Mouse (Mus musculus): ENCODE measurements around the gene Hspa13. TPM values are rescaled to one million over a fixed set of nuclear protein-coding genes. Genes with fewer than 3 reads are reported as not detected.
A peak's percentile ranks its signal among the peaks of the same experiment; 100 is the strongest.

Hspa13 gene
- 39.5 and 40.2 TPM in 2 replicates for polyA plus RNA-seq (2015; fragmentation: Nextera tagmentation; extraction: Ambion mirVana)

GRCm38 (mm10) chr16:75766388-75767249 is at the start of gene Hspa13:
Gene Hspa13, minus strand, starts transcription at chr16:75767104.
- H3K36me3 ChIP-seq = peaks cover 28% of the 10 kb centered on the region
- peaks cover 23% of the 10 kb centered on the region for H3K4me1 ChIP-seq (replicated peaks)
- under 1% methylated on average over 51 of the region's 51 CpGs for WGBS
- no peaks in the 10 kb centered on the region for H3K27me3 ChIP-seq
- H3K27ac ChIP-seq (replicated peaks) = peak within 1 kb of the TSS; percentile 80
- H3K9ac ChIP-seq = peak within 1 kb of the TSS; percentile 80
- H3K4me3 ChIP-seq = peak within 1 kb of the TSS; percentile 75
- H3K9me3 ChIP-seq = no peaks in the 10 kb centered on the region
- peak within 1 kb of the TSS; percentile 65 for H3K4me2 ChIP-seq
- peak; percentile 99 for ATAC-seq (ENCODE audit: low FRiP score, low read depth)

GRCm38 (mm10) chr16:75779271-75779670 is 12.4 kb upstream of the Hspa13 start:
- 41% methylated on average over 1 of the region's 1 CpGs for WGBS
- H3K4me3 ChIP-seq = no peak overlapping the region

GRCm38 (mm10) chr16:75773222-75773621 is 6.3 kb upstream of the Hspa13 start:
- H3K36me3 ChIP-seq = no peaks in the 10 kb centered on the region
- H3K9me3 ChIP-seq = no peaks in the 10 kb centered on the region
- H3K4me2 ChIP-seq = no peak overlapping the region
- H3K4me3 ChIP-seq = no peak overlapping the region
- H3K9ac ChIP-seq = no peak overlapping the region
- no peak for ATAC-seq (ENCODE audit: low FRiP score, low read depth)
- H3K27me3 ChIP-seq = no peaks in the 10 kb centered on the region
- no peaks in the 10 kb centered on the region for H3K4me1 ChIP-seq (replicated peaks)
- WGBS = 87% methylated on average over 10 of the region's 10 CpGs
- H3K27ac ChIP-seq (replicated peaks) = no peak overlapping the region

More at GRCm38 (mm10) chr16:75779271-75779670, 12.4 kb upstream of the Hspa13 start:
- H3K27me3 ChIP-seq = no peaks in the 10 kb centered on the region
- ATAC-seq (ENCODE audit: low FRiP score, low read depth) = no peak
- H3K27ac ChIP-seq (replicated peaks) = no peak overlapping the region
- H3K4me2 ChIP-seq = no peak overlapping the region
- H3K4me1 ChIP-seq (replicated peaks) = no peaks in the 10 kb centered on the region
- no peaks in the 10 kb centered on the region for H3K36me3 ChIP-seq
- no peaks in the 10 kb centered on the region for H3K9me3 ChIP-seq
- H3K9ac ChIP-seq = no peak overlapping the region

DNA sequence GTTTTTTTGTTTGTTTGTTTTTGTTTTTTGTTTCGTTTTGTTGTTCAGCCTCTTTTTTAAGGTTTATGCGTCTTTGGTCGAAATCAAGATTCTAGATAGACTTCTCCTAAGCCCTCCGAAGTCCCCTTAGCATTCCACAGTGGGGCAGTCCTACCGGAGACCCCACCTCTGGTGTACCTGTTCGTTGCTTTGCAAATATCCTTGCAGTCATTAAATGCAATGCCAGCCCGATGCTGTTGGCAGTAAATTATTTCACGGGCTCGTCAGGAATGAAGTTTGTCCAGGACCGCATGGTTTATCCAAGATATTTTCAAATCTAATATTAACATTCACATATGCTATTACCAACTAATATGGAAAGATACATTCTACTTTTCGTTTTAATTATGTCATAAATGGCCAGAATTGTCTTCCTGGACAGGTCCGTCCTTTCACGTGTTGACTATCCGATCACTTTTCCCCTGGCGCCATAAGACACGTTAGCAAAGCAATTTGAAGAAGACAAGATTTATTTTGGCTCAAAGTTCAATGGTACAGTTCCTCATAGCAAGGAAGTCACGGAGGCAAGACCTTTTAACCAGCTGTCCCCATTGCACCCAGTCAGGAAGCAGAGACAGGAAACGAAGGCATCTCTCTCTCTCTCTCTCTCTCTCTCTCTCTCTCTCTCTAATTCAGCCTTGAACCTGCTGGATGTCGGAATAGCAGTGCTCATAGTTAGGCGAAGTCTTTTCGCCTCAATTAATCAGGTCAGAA is 522 bp upstream of the Hspa13 start:
- no peaks in the 10 kb centered on the region for H3K27me3 ChIP-seq
- peaks cover 24% of the 10 kb centered on the region for H3K36me3 ChIP-seq
- H3K4me1 ChIP-seq (replicated peaks) = peaks cover 23% of the 10 kb centered on the region
- H3K9me3 ChIP-seq = no peaks in the 10 kb centered on the region
- peak overlapping the region; percentile 65 for H3K4me2 ChIP-seq
- WGBS = 22% methylated on average over 21 of the region's 21 CpGs
- peak overlapping the region; percentile 75 for H3K4me3 ChIP-seq
- peak; percentile 73 for ATAC-seq (ENCODE audit: low FRiP score, low read depth)
- peak overlapping the region; percentile 80 for H3K27ac ChIP-seq (replicated peaks)
- H3K9ac ChIP-seq = peak overlapping the region; percentile 40

GRCm38 (mm10) chr16:75752876-75753275 is 14.0 kb downstream of the Hspa13 start:
- Histone ChIP-seq H3K4me2 (no peak overlapping the region), H3K9ac (no peak overlapping the region), H3K27ac (replicated peaks) (no peak overlapping the region), H3K36me3 (peaks cover 30% of the 10 kb centered on the region), H3K4me1 (replicated peaks) (no peaks in the 10 kb centered on the region), H3K4me3 (no peak overlapping the region), H3K27me3 (no peaks in the 10 kb centered on the region), H3K9me3 (0 out of 2 replicates have a peak, but pooled peaks cover 4% of the 10 kb centered on the region)
- ATAC-seq (ENCODE audit: low FRiP score, low read depth) = no peak
- 79% methylated on average over 1 of the region's 1 CpGs for WGBS

DNA sequence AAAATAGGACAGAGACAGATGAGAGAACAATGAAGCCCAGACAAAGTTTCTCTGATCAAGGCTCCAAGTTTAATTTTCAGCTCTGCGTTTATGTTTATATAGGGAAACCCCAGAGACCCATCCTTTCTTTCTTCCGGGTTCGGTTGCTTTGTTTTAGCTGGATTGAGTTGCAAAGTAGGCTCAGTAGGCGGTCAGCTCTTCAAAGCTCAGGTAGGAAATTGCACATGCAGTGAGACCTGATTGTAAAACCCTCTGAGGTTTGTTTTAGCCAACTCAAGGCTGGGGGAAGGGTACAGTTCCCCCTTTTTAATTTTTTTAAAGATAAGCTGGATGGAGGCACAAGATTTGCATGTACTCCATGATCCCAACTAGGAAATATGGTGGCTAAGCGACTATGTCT is 16.8 kb downstream of the Hspa13 start:
- 48% methylated on average over 5 of the region's 5 CpGs for WGBS

GRCm38 (mm10) chr16:75748926-75749325 is 18.0 kb downstream of the Hspa13 start:
- Histone ChIP-seq H3K9ac (no peak overlapping the region), H3K27ac (replicated peaks) (no peak overlapping the region), H3K4me3 (no peak overlapping the region), H3K36me3 (peaks cover under 1% of the 10 kb centered on the region), H3K4me1 (replicated peaks) (no peaks in the 10 kb centered on the region), H3K27me3 (no peaks in the 10 kb centered on the region), H3K9me3 (0 out of 2 replicates have a peak, but pooled peaks cover 4% of the 10 kb centered on the region), H3K4me2 (no peak overlapping the region)
- no peak for ATAC-seq (ENCODE audit: low FRiP score, low read depth)
- 100% methylated on average over 1 of the region's 1 CpGs for WGBS

More for the DNA sequence above, 16.8 kb downstream of the Hspa13 start:
- H3K4me3 ChIP-seq = no peak overlapping the region
- no peak overlapping the region for H3K27ac ChIP-seq (replicated peaks)
- H3K4me2 ChIP-seq = no peak overlapping the region
- no peak overlapping the region for H3K9ac ChIP-seq
- 0 out of 2 replicates have a peak, but pooled peaks cover 4% of the 10 kb centered on the region for H3K9me3 ChIP-seq
- ATAC-seq (ENCODE audit: low FRiP score, low read depth) = no peak
- H3K4me1 ChIP-seq (replicated peaks) = no peaks in the 10 kb centered on the region
- H3K36me3 ChIP-seq = peaks cover 8% of the 10 kb centered on the region
- no peaks in the 10 kb centered on the region for H3K27me3 ChIP-seq

- no peaks in the 10 kb centered on the region for H3K27me3 ChIP-seq
- ATAC-seq (ENCODE audit: low FRiP score, low read depth) = no peak
- WGBS = 57% methylated on average over 3 of the region's 3 CpGs
These were observed 22.9 kb downstream of the Hspa13 start for GRCm38 (mm10) chr16:75744014-75744413.

DNA sequence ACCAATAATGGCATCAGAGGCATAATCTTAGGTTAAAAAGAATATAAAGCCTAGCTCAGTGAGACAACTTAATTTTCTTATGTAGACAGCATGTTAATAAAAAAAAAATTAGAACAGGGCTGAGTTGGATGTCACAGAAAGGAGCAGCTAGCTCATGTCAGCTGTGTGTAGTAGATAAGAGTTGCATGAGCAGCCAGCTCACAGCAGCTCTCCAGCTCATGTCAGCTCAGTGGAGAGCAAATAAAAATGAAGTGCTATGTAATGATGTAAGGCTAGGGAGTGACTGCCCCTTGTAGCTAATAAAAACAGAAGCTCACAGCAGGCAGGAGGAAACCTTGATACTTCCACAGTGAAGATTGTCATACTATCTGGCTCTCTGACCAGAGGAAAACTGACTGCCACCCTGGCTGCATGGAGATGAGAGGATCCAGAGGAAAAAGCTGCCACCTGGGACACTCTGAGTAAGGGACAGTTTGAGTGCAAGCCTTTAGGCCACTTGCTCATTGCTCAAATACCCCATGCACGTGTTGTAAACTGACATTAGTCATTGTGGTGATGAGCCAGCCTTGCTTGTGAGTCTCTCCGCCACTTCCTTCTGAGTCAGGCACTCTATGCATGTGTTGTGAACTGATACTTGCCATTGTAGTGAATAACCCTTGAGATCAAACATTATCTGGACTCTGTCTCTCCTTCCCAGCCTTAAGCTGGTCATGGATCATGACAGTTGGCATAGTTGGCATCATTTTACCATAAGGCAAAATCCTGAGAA is 49.3 kb downstream of the Hspa13 start:
- no peaks in the 10 kb centered on the region for H3K9me3 ChIP-seq
- no peaks in the 10 kb centered on the region for H3K4me1 ChIP-seq (replicated peaks)
- H3K27me3 ChIP-seq = no peaks in the 10 kb centered on the region
- no peak overlapping the region for H3K9ac ChIP-seq
- H3K4me2 ChIP-seq = no peak overlapping the region
- 69% methylated on average over 2 of the region's 2 CpGs for WGBS
- ATAC-seq (ENCODE audit: low FRiP score, low read depth) = no peak
- no peak overlapping the region for H3K4me3 ChIP-seq
- no peak overlapping the region for H3K27ac ChIP-seq (replicated peaks)
- H3K36me3 ChIP-seq = no peaks in the 10 kb centered on the region

More at GRCm38 (mm10) chr16:75744014-75744413, 22.9 kb downstream of the Hspa13 start:
- H3K27ac ChIP-seq (replicated peaks) = no peak overlapping the region
- H3K9me3 ChIP-seq = no peaks in the 10 kb centered on the region
- no peaks in the 10 kb centered on the region for H3K4me1 ChIP-seq (replicated peaks)
- no peak overlapping the region for H3K4me3 ChIP-seq
- no peak overlapping the region for H3K4me2 ChIP-seq
- no peak overlapping the region for H3K9ac ChIP-seq
- no peaks in the 10 kb centered on the region for H3K36me3 ChIP-seq

- Histone ChIP-seq H3K27me3 (no peaks in the 10 kb centered on the region), H3K4me3 (no peak overlapping the region), H3K9me3 (no peaks in the 10 kb centered on the region), H3K4me1 (replicated peaks) (no peaks in the 10 kb centered on the region), H3K9ac (no peak overlapping the region), H3K27ac (replicated peaks) (no peak overlapping the region), H3K36me3 (no peaks in the 10 kb centered on the region), H3K4me2 (no peak overlapping the region)
- no peak for ATAC-seq (ENCODE audit: low FRiP score, low read depth)
- WGBS = 20% methylated on average over 2 of the region's 2 CpGs
These were observed 70.7 kb downstream of the Hspa13 start for GRCm38 (mm10) chr16:75696176-75696575.

Data from hindbrain, embryonic 15.5 days (tissue).